Mouse (Mus musculus) forebrain, embryonic 14.5 days (tissue): Measurements from ENCODE around the gene Nrtn. TPM values are rescaled to one million over a fixed set of nuclear protein-coding genes. Genes with fewer than 3 reads are reported as not detected.

Source experiments
- polyA plus RNA-seq: library from polyadenylated mRNA; unstranded; fragments of >200 nt; fragmentation: Nextera tagmentation; extraction: Ambion mirVana; gene quantifications from 2 replicates; pipeline ENCODE4 v1.2.1, GENCODE M21; 2014

Nrtn gene
- polyA plus RNA-seq, 1 experiment from 2014 or later = 1.7 TPM

Other genes starting within 250 kb of the Nrtn start
- 0.14 TPM in 1 of 2 replicates, not detected in the other for gene Znrf4, start 245.1 kb downstream of the Nrtn start, polyA plus RNA-seq
- gene Gm20219, start 203.1 kb downstream of the Nrtn start, polyA plus RNA-seq = 0.36 and 0.57 TPM in 2 replicates
- gene Safb2, start 172.9 kb downstream of the Nrtn start, polyA plus RNA-seq = 28.7 and 36.7 TPM in 2 replicates
- gene Safb, start 172.7 kb downstream of the Nrtn start, polyA plus RNA-seq = 57.9 and 83.5 TPM in 2 replicates
- gene 2410015M20Rik, start 147.8 kb downstream of the Nrtn start, polyA plus RNA-seq = 192 and 251 TPM in 2 replicates
- 1,134 and 1,576 TPM in 2 replicates for gene Rpl36, start 144.1 kb downstream of the Nrtn start, polyA plus RNA-seq
- 33.3 and 41.8 TPM in 2 replicates for gene Lonp1, start 130.6 kb downstream of the Nrtn start, polyA plus RNA-seq
- gene Catsperd, start 129.4 kb downstream of the Nrtn start, polyA plus RNA-seq = 1.2 and 1.3 TPM in 2 replicates
- gene Ranbp3, start 84.2 kb downstream of the Nrtn start, polyA plus RNA-seq = 116 and 120 TPM in 2 replicates
- gene Ndufa11, start 39.8 kb downstream of the Nrtn start, polyA plus RNA-seq = 490 and 613 TPM in 2 replicates
- gene Vmac, start 39.5 kb downstream of the Nrtn start, polyA plus RNA-seq = 18.6 and 24.6 TPM in 2 replicates
- 48.2 and 57.3 TPM in 2 replicates for gene Dus3l, start 7.2 kb upstream of the Nrtn start, polyA plus RNA-seq
- 0.42 and 0.52 TPM in 2 replicates for gene Prr22, start 12.7 kb upstream of the Nrtn start, polyA plus RNA-seq
- gene Rfx2, start 73.5 kb upstream of the Nrtn start, polyA plus RNA-seq = 2.2 and 3.2 TPM in 2 replicates
- not detected in 2 replicates for gene Acsbg2, start 116.9 kb upstream of the Nrtn start, polyA plus RNA-seq
- gene 1700061G19Rik, start 117.9 kb upstream of the Nrtn start, polyA plus RNA-seq = 0.08 and 0.19 TPM in 2 replicates
- gene Mllt1, start 177.9 kb upstream of the Nrtn start, polyA plus RNA-seq = 45.6 and 52.3 TPM in 2 replicates
- gene Acer1, start 224.6 kb upstream of the Nrtn start, polyA plus RNA-seq = not detected in 2 replicates
- 173 and 209 TPM in 2 replicates for gene Clpp, start 232.8 kb upstream of the Nrtn start, polyA plus RNA-seq
- 41.9 and 44.8 TPM in 2 replicates for gene Alkbh7, start 239.8 kb upstream of the Nrtn start, polyA plus RNA-seq
- 0.70 TPM in 2 replicates for gene Pspn, start 242.5 kb upstream of the Nrtn start, polyA plus RNA-seq